In the genomic region with DNA sequence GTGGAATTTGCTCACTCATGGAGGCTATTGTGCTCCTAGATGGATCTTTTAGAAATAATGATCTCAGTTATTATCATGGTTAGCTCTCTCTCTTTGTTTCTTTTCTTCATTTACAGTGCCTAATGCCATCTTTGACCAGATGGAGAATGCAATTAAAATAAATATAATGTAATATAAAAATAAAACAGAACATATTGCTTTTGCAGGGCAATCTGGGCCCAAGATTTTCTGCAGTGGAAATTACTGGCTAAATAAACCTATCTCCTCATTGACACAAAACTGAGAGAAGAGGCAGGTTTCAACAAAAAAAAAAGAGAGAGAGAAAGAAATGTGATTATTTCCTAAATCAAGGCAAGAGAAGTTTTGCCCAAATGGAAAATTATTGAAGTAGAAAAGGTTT, we compare ENCODE assay signal across 24 mouse cellular contexts.
DNase-seq lines count a peak whose midpoint lies in the region; ATAC-seq and TF ChIP-seq lines count a peak whose summit lies in the region.
"Had no signal": no experiment of that assay in that cellular context is flagged by ENCODE, and none has a peak within 500 bp of the region (broad histone marks: within the 10 kb centered on the region; RNA-seq: fewer than 3 reads in every experiment).

No protein-coding gene starts in this region.

- H3K4me1 ChIP-seq in thymus, adult 2 months (replicated peaks; ENCODE audit: control insufficient read depth, insufficient read depth, low read length): no peaks in the 10 kb centered on the region
- H3K4me1 ChIP-seq: embryonic facial prominence, embryonic 10.5 days; embryonic facial prominence, embryonic 12.5 days; forebrain, embryonic 12.5 days had no signal

- DNase-seq in layer of hippocampus, adult 2 months (ENCODE audit: low spot score in 2 of 2): peak; percentile 37 to 50
- no peak for DNase-seq in layer of hippocampus, postnatal 36 days
- peak; percentile 42 for DNase-seq in layer of hippocampus, adult 9-11 months
- DNase-seq in layer of hippocampus, postnatal 10 days (ENCODE audit: low spot score in 2 of 2): no peak
- DNase-seq in Muller cell, postnatal 12 days (ENCODE audit: inconsistent ontology term): peak; percentile 49
- DNase-seq in brain, adult 2 months (ENCODE audit: low read depth, low spot score): peak; percentile 53
- no peak for DNase-seq in thymus, adult 2 months
- DNase-seq: adrenal gland, adult 8-10 months; adrenal gland, postnatal 14 days; adrenal gland, postnatal 36 days; cerebellum, adult 11 months; cerebellum, adult 18-20 months; cerebellum, adult 8-10 months; cerebellum, adult 9-11 months; cerebellum, postnatal 14 days; cerebellum, postnatal 36 days had no signal

- TF ChIP-seq POLR2A in thymus, adult 2 months (IDR thresholded peaks at IDR 0.05; ENCODE audit: control insufficient read depth, extremely low read depth, insufficient read depth, low read length, poor library complexity): no peak

- H3K36me3 ChIP-seq in thymus, adult 2 months (ENCODE audit: control insufficient read depth, insufficient read depth, low read length): no peaks in the 10 kb centered on the region
- H3K36me3 ChIP-seq: embryonic facial prominence, embryonic 10.5 days; embryonic facial prominence, embryonic 12.5 days; forebrain, embryonic 12.5 days had no signal

- no peak overlapping the region for H3K4me3 ChIP-seq in layer of hippocampus, adult 2 months
- no peak overlapping the region for H3K4me3 ChIP-seq in thymus, adult 2 months (ENCODE audit: control insufficient read depth, insufficient read depth, low read length)
- H3K4me3 ChIP-seq: embryonic facial prominence, embryonic 10.5 days; embryonic facial prominence, embryonic 12.5 days; forebrain, embryonic 12.5 days had no signal

- H3K27me3 ChIP-seq in thymus, adult 2 months (ENCODE audit: control insufficient read depth, insufficient read depth, low read length): no peaks in the 10 kb centered on the region
- H3K27me3 ChIP-seq: embryonic facial prominence, embryonic 12.5 days; forebrain, embryonic 12.5 days; Patski had no signal

- no peak overlapping the region for H3K27ac ChIP-seq in layer of hippocampus, adult 2 months
- no peak overlapping the region for H3K27ac ChIP-seq in thymus, adult 2 months (ENCODE audit: control insufficient read depth, insufficient read depth, low read length)
- H3K27ac ChIP-seq: embryonic facial prominence, embryonic 10.5 days; embryonic facial prominence, embryonic 12.5 days; forebrain, embryonic 12.5 days had no signal

- ATAC-seq in megakaryocyte, adult 5-6 weeks (ENCODE audit: poor library complexity, severe bottlenecking): no peak
- ATAC-seq: activated CD4-positive, CD25-positive, alpha-beta regulatory T cell, adult 4 months; forebrain, embryonic 14.5 days; forebrain, embryonic 16.5 days; Patski had no signal

- no peak for TF ChIP-seq CTCF in layer of hippocampus, adult 2 months (conservative IDR thresholded peaks at IDR 0.05)
- no peak for TF ChIP-seq CTCF in thymus, adult 2 months (IDR thresholded peaks at IDR 0.05; ENCODE audit: borderline replicate concordance, control insufficient read depth, extremely low read depth, insufficient read depth, low read length, poor library complexity)

Comparison
In these comparisons a context has a peak if more than half of its experiments do, and no peak if none do; other contexts are left out.
1. DNase-seq: peak in layer of hippocampus, adult 2 months (2 of 2), layer of hippocampus, adult 9-11 months (single experiment), Muller cell, postnatal 12 days (single experiment) and brain, adult 2 months (single experiment); none in layer of hippocampus, postnatal 36 days (0 of 2), layer of hippocampus, postnatal 10 days (0 of 2) and thymus, adult 2 months (single experiment).